Mouse (Mus musculus) heart, adult 2 months (tissue): ENCODE measurements at regions not wholly inside any gene's neighbourhood (a gene's known extent, or its start where the extent isn't known, plus 50 kb on each side); places are given as distances from the start of the nearest gene placed in this dataset.

Experiments
- CTCF ChIP-seq: fragments of 200-600 bp; IDR thresholded peaks from 2 replicates; pipeline ENCODE4 v1.8.1; 2022; ENCODE audit warnings: antibody characterized with exemption, mild to moderate bottlenecking, moderate library complexity
- POLR2A ChIP-seq: fragments of 200-500 bp; IDR thresholded peaks from 2 replicates; pipeline ENCODE4 v1.6.1; 2011; ENCODE audit warnings: mild to moderate bottlenecking, low read depth, low read length, control low read depth; ENCODE audit not compliant: insufficient read depth

GRCm38 (mm10) chr13:83951163-83951562 lies 270.9 kb upstream of the Tmem161b start:
- TF ChIP-seq CTCF = no peak
- TF ChIP-seq POLR2A = no peak
